Mouse (Mus musculus): Measurements from ENCODE around the gene Psme4. TPM values are rescaled to one million over a fixed set of nuclear protein-coding genes. Genes with fewer than 3 reads are reported as not detected.

The Psme4 gene
- polyA plus RNA-seq, 1 experiment = 244 TPM

DNA sequence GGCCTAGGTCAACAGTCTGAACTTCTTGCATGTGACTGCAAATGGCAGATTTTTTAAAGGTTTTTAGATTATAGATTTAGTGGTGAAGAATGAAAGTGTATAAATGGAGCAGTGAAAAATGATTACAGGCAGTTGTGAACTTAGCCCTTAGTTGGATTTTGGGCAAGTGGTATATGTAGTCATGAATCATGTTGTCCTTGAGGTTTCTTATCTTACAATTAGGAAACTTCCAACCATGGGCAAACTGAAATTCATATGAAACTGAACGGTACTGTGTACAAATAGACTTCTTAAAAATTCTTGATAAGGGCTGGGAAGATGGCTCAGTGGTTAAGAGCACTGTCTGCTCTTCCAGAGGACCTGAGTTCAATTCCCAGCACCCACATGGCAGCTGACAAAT lies 22.2 kb downstream of the Psme4 start:
- Histone ChIP-seq H3K4me3 (ENCODE audit: low read depth, low read length) (no peak overlapping the region), H3K27ac (ENCODE audit: insufficient read depth, low read length) (no peak overlapping the region; the same call in 1 of the 2 replicates), H3K27me3 (ENCODE audit: control insufficient read depth, insufficient read depth, low read length, poor library complexity, severe bottlenecking) (no peaks in the 10 kb centered on the region), H3K9ac (ENCODE audit: low read depth, poor library complexity, severe bottlenecking) (no peak overlapping the region), H3K36me3 (ENCODE audit: control insufficient read depth, insufficient read depth, low read length, poor library complexity, severe bottlenecking) (peaks cover 12% of the 10 kb centered on the region), H3K9me3 (replicated peaks; ENCODE audit: control insufficient read depth, insufficient read depth, low read length, poor library complexity, severe bottlenecking) (no peaks in the 10 kb centered on the region), H3K4me1 (ENCODE audit: control insufficient read depth, insufficient read depth, low read length) (peaks cover 2% of the 10 kb centered on the region)
- TF ChIP-seq POLR2A (IDR thresholded peaks at IDR 0.05; ENCODE audit: insufficient read depth, low read length) (no peak), EP300 (IDR thresholded peaks at IDR 0.05; ENCODE audit: insufficient read depth, low read depth, low read length) (no peak), CTCF (IDR thresholded peaks at IDR 0.05; ENCODE audit: low read depth, low read length) (no peak)

DNA sequence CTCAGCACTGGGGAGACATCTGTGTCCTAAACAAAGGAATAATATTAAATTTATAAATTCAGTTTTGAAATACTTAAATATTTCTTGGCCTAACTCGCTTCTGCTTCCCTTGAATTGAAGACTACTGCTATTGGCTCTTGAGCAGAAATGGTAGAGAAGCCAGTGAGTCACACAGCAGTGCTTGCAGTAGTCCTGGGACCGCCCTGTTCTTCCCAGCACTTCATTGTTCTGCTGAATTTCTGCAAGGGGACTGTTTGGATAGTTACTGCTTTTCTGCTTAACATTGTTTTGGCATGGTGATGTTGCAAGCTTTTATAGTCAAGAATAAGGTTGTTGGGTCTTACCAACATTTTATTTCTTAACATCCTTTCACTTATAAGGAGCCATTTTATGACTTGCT lies 25.7 kb downstream of the Psme4 start:
- Histone ChIP-seq H3K9me3 (replicated peaks; ENCODE audit: control insufficient read depth, insufficient read depth, low read length, poor library complexity, severe bottlenecking) (no peaks in the 10 kb centered on the region), H3K9ac (ENCODE audit: low read depth, poor library complexity, severe bottlenecking) (no peak overlapping the region), H3K4me1 (ENCODE audit: control insufficient read depth, insufficient read depth, low read length) (peaks cover 2% of the 10 kb centered on the region), H3K27ac (ENCODE audit: insufficient read depth, low read length) (no peak overlapping the region), H3K27me3 (ENCODE audit: control insufficient read depth, insufficient read depth, low read length, poor library complexity, severe bottlenecking) (no peaks in the 10 kb centered on the region), H3K4me3 (ENCODE audit: low read depth, low read length) (no peak overlapping the region), H3K36me3 (ENCODE audit: control insufficient read depth, insufficient read depth, low read length, poor library complexity, severe bottlenecking) (peaks cover 9% of the 10 kb centered on the region)
- TF ChIP-seq EP300 (IDR thresholded peaks at IDR 0.05; ENCODE audit: insufficient read depth, low read depth, low read length) = no peak
- TF ChIP-seq POLR2A (IDR thresholded peaks at IDR 0.05; ENCODE audit: insufficient read depth, low read length) = no peak
- no peak for TF ChIP-seq CTCF (IDR thresholded peaks at IDR 0.05; ENCODE audit: low read depth, low read length)

DNA sequence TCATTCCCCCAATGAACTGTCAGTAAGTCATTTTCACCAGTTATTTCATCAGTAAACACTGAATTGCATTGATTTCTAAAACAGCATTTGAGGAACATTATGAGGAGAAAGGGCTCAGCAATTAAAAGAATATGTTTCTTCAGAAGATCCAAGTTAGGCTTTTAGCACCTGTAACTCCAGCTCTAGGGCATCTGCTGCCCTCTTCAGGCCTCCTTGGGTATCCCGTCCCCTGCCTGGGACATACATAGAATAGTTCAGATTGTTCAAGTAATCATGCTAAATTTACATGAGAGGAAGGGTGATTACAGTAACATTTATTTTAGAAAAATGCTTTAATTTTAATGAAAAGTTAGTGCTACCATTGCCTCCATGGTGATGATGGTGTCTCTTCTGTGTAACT lies 28.0 kb downstream of the Psme4 start:
- H3K9ac ChIP-seq (ENCODE audit: low read depth, poor library complexity, severe bottlenecking) = no peak overlapping the region
- no peaks in the 10 kb centered on the region for H3K9me3 ChIP-seq (replicated peaks; ENCODE audit: control insufficient read depth, insufficient read depth, low read length, poor library complexity, severe bottlenecking)
- H3K4me1 ChIP-seq (ENCODE audit: control insufficient read depth, insufficient read depth, low read length) = no peaks in the 10 kb centered on the region
- no peak overlapping the region for H3K4me3 ChIP-seq (ENCODE audit: low read depth, low read length)
- TF ChIP-seq CTCF (IDR thresholded peaks at IDR 0.05; ENCODE audit: low read depth, low read length) (peak; percentile 79), POLR2A (IDR thresholded peaks at IDR 0.05; ENCODE audit: insufficient read depth, low read length) (no peak)
- no peak overlapping the region for H3K27ac ChIP-seq (ENCODE audit: insufficient read depth, low read length)
- no peaks in the 10 kb centered on the region for H3K27me3 ChIP-seq (ENCODE audit: control insufficient read depth, insufficient read depth, low read length, poor library complexity, severe bottlenecking)
- H3K36me3 ChIP-seq (ENCODE audit: control insufficient read depth, insufficient read depth, low read length, poor library complexity, severe bottlenecking) = peaks cover 6% of the 10 kb centered on the region

DNA sequence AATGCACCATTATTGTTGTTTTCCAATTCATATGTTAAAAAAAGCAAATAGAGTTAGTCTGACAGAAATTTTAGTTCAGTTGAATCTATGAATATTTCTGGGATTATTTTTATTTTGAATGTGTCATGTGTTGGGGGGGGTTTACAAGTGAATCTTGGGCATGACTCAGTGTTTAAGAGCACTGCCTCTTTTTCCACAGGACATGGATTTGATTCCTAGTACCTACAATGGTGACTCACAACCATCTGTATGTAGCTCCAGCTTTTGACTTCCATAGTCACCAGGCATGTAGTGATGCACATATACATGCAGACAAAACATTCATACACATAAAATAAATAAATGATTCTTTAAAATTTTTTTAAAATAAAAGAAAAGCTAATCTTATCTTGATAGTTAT lies 28.6 kb downstream of the Psme4 start:
- no peaks in the 10 kb centered on the region for H3K27me3 ChIP-seq (ENCODE audit: control insufficient read depth, insufficient read depth, low read length, poor library complexity, severe bottlenecking)
- no peak overlapping the region for H3K9ac ChIP-seq (ENCODE audit: low read depth, poor library complexity, severe bottlenecking)
- H3K4me1 ChIP-seq (ENCODE audit: control insufficient read depth, insufficient read depth, low read length) = no peaks in the 10 kb centered on the region
- no peaks in the 10 kb centered on the region for H3K9me3 ChIP-seq (replicated peaks; ENCODE audit: control insufficient read depth, insufficient read depth, low read length, poor library complexity, severe bottlenecking)
- H3K36me3 ChIP-seq (ENCODE audit: control insufficient read depth, insufficient read depth, low read length, poor library complexity, severe bottlenecking) = peaks cover 4% of the 10 kb centered on the region; the same call in 1 of the 2 replicates
- H3K27ac ChIP-seq (ENCODE audit: insufficient read depth, low read length) = no peak overlapping the region
- TF ChIP-seq CTCF (IDR thresholded peaks at IDR 0.05; ENCODE audit: low read depth, low read length) = no peak
- TF ChIP-seq EP300 (IDR thresholded peaks at IDR 0.05; ENCODE audit: insufficient read depth, low read depth, low read length) = no peak
- TF ChIP-seq POLR2A (IDR thresholded peaks at IDR 0.05; ENCODE audit: insufficient read depth, low read length) = no peak
- H3K4me3 ChIP-seq (ENCODE audit: low read depth, low read length) = no peak overlapping the region

DNA sequence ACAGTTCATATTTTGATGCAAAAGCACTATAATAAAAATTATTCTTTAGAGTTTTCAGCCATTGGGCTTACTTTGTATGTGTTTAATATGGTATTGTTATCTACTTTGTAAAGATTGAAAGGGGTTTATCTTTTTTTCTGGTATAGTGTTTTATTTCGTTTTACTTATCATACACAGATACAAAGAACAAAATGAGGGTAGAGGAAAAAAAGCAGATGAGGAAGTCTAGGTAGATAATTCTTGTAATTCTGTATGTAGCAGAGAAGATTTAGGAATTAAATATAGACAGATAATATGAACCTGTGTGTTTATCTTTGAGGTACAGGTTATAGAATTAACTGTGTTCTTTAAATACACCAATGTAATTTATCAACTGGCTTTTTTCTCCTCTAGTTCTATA lies 30.9 kb downstream of the Psme4 start:
- no peak overlapping the region for H3K27ac ChIP-seq (ENCODE audit: insufficient read depth, low read length)
- TF ChIP-seq POLR2A (IDR thresholded peaks at IDR 0.05; ENCODE audit: insufficient read depth, low read length) = no peak
- TF ChIP-seq EP300 (IDR thresholded peaks at IDR 0.05; ENCODE audit: insufficient read depth, low read depth, low read length) = no peak
- no peak for TF ChIP-seq CTCF (IDR thresholded peaks at IDR 0.05; ENCODE audit: low read depth, low read length)
- no peaks in the 10 kb centered on the region for H3K27me3 ChIP-seq (ENCODE audit: control insufficient read depth, insufficient read depth, low read length, poor library complexity, severe bottlenecking)
- H3K4me1 ChIP-seq (ENCODE audit: control insufficient read depth, insufficient read depth, low read length) = no peaks in the 10 kb centered on the region
- no peaks in the 10 kb centered on the region for H3K9me3 ChIP-seq (replicated peaks; ENCODE audit: control insufficient read depth, insufficient read depth, low read length, poor library complexity, severe bottlenecking)
- no peak overlapping the region for H3K4me3 ChIP-seq (ENCODE audit: low read depth, low read length)
- peaks cover 10% of the 10 kb centered on the region; the same call in 1 of the 2 replicates for H3K36me3 ChIP-seq (ENCODE audit: control insufficient read depth, insufficient read depth, low read length, poor library complexity, severe bottlenecking)
- no peak overlapping the region for H3K9ac ChIP-seq (ENCODE audit: low read depth, poor library complexity, severe bottlenecking)

DNA sequence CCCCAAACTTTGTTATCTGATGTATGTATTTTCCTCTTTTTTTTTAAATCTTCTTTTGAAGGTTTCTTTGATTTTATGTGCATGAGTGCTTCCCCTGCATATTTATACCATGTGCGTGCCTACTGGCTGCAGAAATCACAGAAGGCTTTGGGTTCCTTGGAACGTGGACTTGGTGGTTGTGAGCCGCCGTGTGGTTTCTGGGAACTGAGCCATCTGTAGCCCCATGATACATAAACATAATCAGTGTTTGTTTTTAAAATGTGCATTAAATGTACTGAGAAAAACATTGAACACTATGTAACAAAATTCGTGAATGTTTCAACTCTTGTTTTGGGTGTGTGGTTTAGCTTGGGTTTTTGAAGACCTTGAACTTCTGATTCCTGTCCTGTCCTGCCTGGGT lies 49.6 kb downstream of the Psme4 start:
- Histone ChIP-seq H3K9ac (ENCODE audit: low read depth, poor library complexity, severe bottlenecking) (no peak overlapping the region), H3K9me3 (replicated peaks; ENCODE audit: control insufficient read depth, insufficient read depth, low read length, poor library complexity, severe bottlenecking) (no peaks in the 10 kb centered on the region), H3K4me1 (ENCODE audit: control insufficient read depth, insufficient read depth, low read length) (no peaks in the 10 kb centered on the region), H3K4me3 (ENCODE audit: low read depth, low read length) (no peak overlapping the region), H3K27ac (ENCODE audit: insufficient read depth, low read length) (no peak overlapping the region), H3K36me3 (ENCODE audit: control insufficient read depth, insufficient read depth, low read length, poor library complexity, severe bottlenecking) (peaks cover 54% of the 10 kb centered on the region), H3K27me3 (ENCODE audit: control insufficient read depth, insufficient read depth, low read length, poor library complexity, severe bottlenecking) (no peaks in the 10 kb centered on the region)
- TF ChIP-seq EP300 (IDR thresholded peaks at IDR 0.05; ENCODE audit: insufficient read depth, low read depth, low read length) (no peak), CTCF (IDR thresholded peaks at IDR 0.05; ENCODE audit: low read depth, low read length) (no peak), POLR2A (IDR thresholded peaks at IDR 0.05; ENCODE audit: insufficient read depth, low read length) (no peak)

Data from ES-Bruce4 (cell line).